Comparison of ENCODE assay signal across 8 mouse cellular contexts in genomic region chr4:81578981-81579380, GRCm38 (mm10).
DNase-seq lines count a peak whose midpoint lies in the region; ATAC-seq and TF ChIP-seq lines count a peak whose summit lies in the region.

No protein-coding gene starts in this region.

- H3K4me3 ChIP-seq in cerebellum, adult 2 months (replicated peaks; ENCODE audit: insufficient read depth, low read depth, low read length) = no peak overlapping the region
- H3K4me3 ChIP-seq in forebrain, embryonic 15.5 days = no peak overlapping the region
- no peak overlapping the region for H3K4me3 ChIP-seq in midbrain, embryonic 10.5 days

- peak overlapping the region; percentile 19; the same call in 1 of the 2 replicates for H3K9ac ChIP-seq in forebrain, embryonic 15.5 days (replicated peaks)

- peak; percentile 85 for ATAC-seq in cerebellum, adult (ENCODE audit: insufficient number of reproducible peaks, low FRiP score, low TSS enrichment)
- ATAC-seq in forebrain, embryonic 15.5 days (replicated peaks) = peak; percentile 88
- no peak for ATAC-seq in inflammation-experienced regulatory T-cells, adult 6 months

- no peak overlapping the region for H3K4me2 ChIP-seq in forebrain, embryonic 15.5 days (replicated peaks)

- H3K36me3 ChIP-seq in forebrain, embryonic 15.5 days = no peaks in the 10 kb centered on the region
- no peaks in the 10 kb centered on the region for H3K36me3 ChIP-seq in midbrain, embryonic 10.5 days

- peaks cover 3% of the 10 kb centered on the region; the same call in 1 of the 2 replicates for H3K4me1 ChIP-seq in cerebellum, adult 2 months (ENCODE audit: control insufficient read depth, insufficient read depth, low read length)
- peaks cover 28% of the 10 kb centered on the region for H3K4me1 ChIP-seq in forebrain, embryonic 15.5 days
- H3K4me1 ChIP-seq in midbrain, embryonic 10.5 days = peaks cover 25% of the 10 kb centered on the region

- 20% methylated on average over 6 of the region's 6 CpGs for WGBS in cerebellum, adult 2 months
- 19% methylated on average over 6 of the region's 6 CpGs for WGBS in forebrain, embryonic 15.5 days
- WGBS in midbrain, embryonic 10.5 days = 51% methylated on average over 6 of the region's 6 CpGs

- H3K27ac ChIP-seq in cerebellum, adult 2 months (ENCODE audit: insufficient read depth, low read length) = peak overlapping the region; percentile 58; the same call in 1 of the 2 replicates
- peak overlapping the region; percentile 77 for H3K27ac ChIP-seq in forebrain, embryonic 15.5 days (replicated peaks)
- peak overlapping the region; percentile 58 for H3K27ac ChIP-seq in midbrain, embryonic 10.5 days (replicated peaks)

- DNase-seq in cerebellum, postnatal 4 days (ENCODE audit: low spot score in 2 of 2) = no peak
- DNase-seq in cerebellum, adult 2 months = peak; percentile 64 to 74
- peak; percentile 42 for DNase-seq in midbrain, embryonic 10.5 days (ENCODE audit: low spot score)
- DNase-seq in ovary, postnatal 10 days (ENCODE audit: low spot score) = no peak
- no peak for DNase-seq in adrenal gland, adult 2 months

- H3K27me3 ChIP-seq in cerebellum, adult 2 months (ENCODE audit: control insufficient read depth, insufficient read depth, low read length) = no peaks in the 10 kb centered on the region
- H3K27me3 ChIP-seq in forebrain, embryonic 15.5 days = no peaks in the 10 kb centered on the region
- H3K27me3 ChIP-seq in midbrain, embryonic 10.5 days (ENCODE audit: low read depth, poor library complexity, severe bottlenecking) = no peaks in the 10 kb centered on the region

- no peak for TF ChIP-seq POLR2A in cerebellum, adult 2 months (IDR thresholded peaks at IDR 0.05; ENCODE audit: borderline replicate concordance, insufficient read depth, low read length)

- TF ChIP-seq CTCF in cerebellum, adult 2 months (IDR thresholded peaks at IDR 0.05; ENCODE audit: borderline replicate concordance, insufficient read depth, low read depth, low read length) = peak; percentile 36; the same call in 1 of the 2 replicates

- H3K9me3 ChIP-seq in forebrain, embryonic 15.5 days = no peaks in the 10 kb centered on the region
- no peaks in the 10 kb centered on the region for H3K9me3 ChIP-seq in midbrain, embryonic 10.5 days (replicated peaks)

Comparison
In these comparisons a context has a peak if more than half of its experiments do, and no peak if none do; other contexts are left out.
1. DNase-seq: peak in cerebellum, adult 2 months (2 of 2) and midbrain, embryonic 10.5 days (single experiment); none in cerebellum, postnatal 4 days (0 of 2), ovary, postnatal 10 days (single experiment) and adrenal gland, adult 2 months (single experiment).
2. Peak in every context shown above with its lines, with median percentiles within 50 percentile points of each other: H3K27ac ChIP-seq.